Mouse (Mus musculus) CD4-positive, CD25-positive, alpha-beta regulatory T cell (primary cell): ENCODE data around the gene Tram1l1. TPM values are rescaled to one million over a fixed set of nuclear protein-coding genes. Genes with fewer than 3 reads are reported as not detected.

Experiments
- polyA plus RNA-seq: library from polyadenylated mRNA; unstranded; fragments of 100-300 nt; shearing (Covaris generic); gene quantifications from one replicate; pipeline ENCODE4 v1.2.1, GENCODE M21; 2017

Tram1l1 gene
- not detected for polyA plus RNA-seq

GRCm38 (mm10) chr3:124320821-124321576, at the start of gene Tram1l1:
TSS of gene Tram1l1 (plus strand) at chr3:124320855.

Other genes with a start within 250 kb of the Tram1l1 start
- gene 1700006A11Rik, start 105.2 kb downstream of the Tram1l1 start, polyA plus RNA-seq: not detected